Comparison of ENCODE assay signal across 13 mouse cellular contexts in genomic region chr7:139706411-139707120, GRCm38 (mm10). TPM values are rescaled to one million over a fixed set of nuclear protein-coding genes. Genes with fewer than 3 reads are reported as not detected.
A peak's percentile ranks its signal among the peaks of the same experiment; 100 is the strongest.
DNase-seq lines count a peak whose midpoint lies in the region; ATAC-seq lines count a peak whose summit lies in the region.
"Had no signal": no experiment of that assay in that cellular context is flagged by ENCODE, and none has a peak within 500 bp of the region (broad histone marks: within the 10 kb centered on the region; RNA-seq: fewer than 3 reads in every experiment).

No protein-coding gene starts in this region.

- 35% methylated on average over 13 of the region's 13 CpGs for WGBS in neural tube, embryonic 15.5 days

- H3K27me3 ChIP-seq in neural tube, embryonic 15.5 days (replicated peaks), result no peaks in the 10 kb centered on the region

- no peak overlapping the region for H3K4me3 ChIP-seq in neural tube, embryonic 15.5 days (replicated peaks)
- H3K4me3 ChIP-seq: erythroblast, embryonic 14.5 days; limb, embryonic 12.5 days had no signal

- no peak overlapping the region for H3K9ac ChIP-seq in neural tube, embryonic 15.5 days (replicated peaks)
- H3K9ac ChIP-seq: limb, embryonic 12.5 days had no signal

- no peaks in the 10 kb centered on the region for H3K9me3 ChIP-seq in neural tube, embryonic 15.5 days (replicated peaks)
- H3K9me3 ChIP-seq: limb, embryonic 12.5 days had no signal

- DNase-seq in cerebellum, postnatal 10 days, result peak; percentile 77 to 85
- DNase-seq in cerebellum, adult 18-20 months, result no peak
- peak; percentile 36 for DNase-seq in layer of hippocampus, adult 11-12 months (ENCODE audit: low spot score)
- no peak for DNase-seq in layer of hippocampus, adult 9-10 months (ENCODE audit: low spot score)
- peak; percentile 29 to 75 for DNase-seq in left cerebral cortex, adult 8-10 months (ENCODE audit: low spot score in 2 of 2)
- DNase-seq in right cerebral cortex, postnatal 14 days, result peak; percentile 57
- DNase-seq in lung, adult 18-20 months, result no peak
- DNase-seq: adrenal gland, postnatal 10 days had no signal

- no peak for ATAC-seq in neural tube, embryonic 15.5 days (ENCODE audit: low FRiP score)

- H3K4me1 ChIP-seq in neural tube, embryonic 15.5 days, result peaks cover 15% of the 10 kb centered on the region
- H3K4me1 ChIP-seq: limb, embryonic 12.5 days had no signal

- H3K36me3 ChIP-seq in neural tube, embryonic 15.5 days, result no peaks in the 10 kb centered on the region
- H3K36me3 ChIP-seq: limb, embryonic 12.5 days had no signal

- H3K27ac ChIP-seq in neural tube, embryonic 15.5 days (replicated peaks), result no peak overlapping the region
- H3K27ac ChIP-seq: limb, embryonic 12.5 days had no signal

- no peak overlapping the region for H3K4me2 ChIP-seq in neural tube, embryonic 15.5 days
- H3K4me2 ChIP-seq: limb, embryonic 12.5 days had no signal

RNA-seq across cellular contexts. Expression of gene Cfap46, which starts 22.9 kb away (rescaled TPM):
- total RNA-seq in left cerebral cortex, adult 8-10 months (2022), result 1 to 10 TPM; 4.6 to 7.4 (median 6.4) TPM
- 1.6 and 3.2 TPM in 2 replicates for polyA plus RNA-seq in neural tube, embryonic 15.5 days (2015; fragmentation: Nextera tagmentation; extraction: Ambion mirVana)
- total RNA-seq: common myeloid progenitor, adult 5-6 weeks; megakaryocyte-erythroid progenitor cell, adult 5-6 weeks had no signal
- polyA plus RNA-seq: erythroblast, embryonic 14.5 days had no signal

Comparison
In these comparisons a context has a peak if more than half of its experiments do, and no peak if none do; other contexts are left out.
1. DNase-seq: peak in cerebellum, postnatal 10 days (2 of 2), layer of hippocampus, adult 11-12 months (single experiment), left cerebral cortex, adult 8-10 months (2 of 2) and right cerebral cortex, postnatal 14 days (single experiment); none in cerebellum, adult 18-20 months (0 of 2), layer of hippocampus, adult 9-10 months (single experiment) and lung, adult 18-20 months (0 of 2).